Mouse (Mus musculus): ENCODE measurements at regions not wholly inside any gene's neighbourhood (a gene's known extent, or its start where the extent isn't known, plus 50 kb on each side); places are given as distances from the start of the nearest gene placed in this dataset.
A peak's percentile ranks its signal among the peaks of the same experiment; 100 is the strongest.

DNA sequence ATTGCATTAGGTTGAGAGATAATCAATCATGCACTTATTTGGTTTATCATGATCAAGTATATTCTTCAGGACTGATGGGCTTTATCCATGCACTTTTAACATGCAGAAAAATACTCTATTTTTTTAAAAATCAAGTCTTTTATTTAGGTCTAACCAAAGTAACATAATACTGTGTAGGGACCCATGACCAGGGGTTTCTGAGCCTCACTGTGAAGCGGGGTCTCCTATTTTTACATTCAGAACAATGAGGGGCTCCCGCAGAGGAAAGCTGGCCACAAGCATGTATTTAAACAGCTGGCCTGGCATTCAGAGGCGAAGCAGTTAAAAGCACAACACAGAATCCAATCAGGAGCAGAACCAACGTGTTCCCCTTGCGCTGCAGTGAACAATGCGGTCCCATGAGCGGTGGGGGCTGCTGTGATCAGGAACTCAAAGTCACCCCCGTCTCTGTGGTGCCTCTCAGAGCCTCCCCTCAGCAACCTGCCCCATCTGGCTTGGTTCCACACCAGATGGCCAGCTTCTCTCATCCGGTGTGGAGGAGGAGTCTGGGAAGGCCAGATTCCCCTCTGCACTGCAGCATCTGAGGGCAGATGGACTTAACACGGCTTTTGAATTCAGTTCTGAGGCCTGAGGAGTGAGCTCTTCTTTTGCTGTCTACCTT is 63.2 kb upstream of the Ubl3 start:
- H3K9me3 ChIP-seq (replicated peaks; ENCODE audit: control insufficient read depth, insufficient read depth, low read length, poor library complexity, severe bottlenecking), result no peaks in the 10 kb centered on the region
- H3K27me3 ChIP-seq (ENCODE audit: control insufficient read depth, insufficient read depth, low read length, poor library complexity, severe bottlenecking), result no peaks in the 10 kb centered on the region
- H3K4me1 ChIP-seq (ENCODE audit: control insufficient read depth, insufficient read depth, low read length), result no peaks in the 10 kb centered on the region
- H3K9ac ChIP-seq (ENCODE audit: low read depth, poor library complexity, severe bottlenecking), result no peak overlapping the region
- H3K27ac ChIP-seq (ENCODE audit: insufficient read depth, low read length), result no peak overlapping the region
- no peak overlapping the region for H3K4me3 ChIP-seq (ENCODE audit: low read depth, low read length)
- 0 out of 2 replicates have a peak, but pooled peaks have one; percentile 29 for TF ChIP-seq EP300 (IDR thresholded peaks at IDR 0.05; ENCODE audit: insufficient read depth, low read depth, low read length)
- no peak for TF ChIP-seq POLR2A (IDR thresholded peaks at IDR 0.05; ENCODE audit: insufficient read depth, low read length)
- H3K36me3 ChIP-seq (ENCODE audit: control insufficient read depth, insufficient read depth, low read length, poor library complexity, severe bottlenecking), result no peaks in the 10 kb centered on the region

DNA sequence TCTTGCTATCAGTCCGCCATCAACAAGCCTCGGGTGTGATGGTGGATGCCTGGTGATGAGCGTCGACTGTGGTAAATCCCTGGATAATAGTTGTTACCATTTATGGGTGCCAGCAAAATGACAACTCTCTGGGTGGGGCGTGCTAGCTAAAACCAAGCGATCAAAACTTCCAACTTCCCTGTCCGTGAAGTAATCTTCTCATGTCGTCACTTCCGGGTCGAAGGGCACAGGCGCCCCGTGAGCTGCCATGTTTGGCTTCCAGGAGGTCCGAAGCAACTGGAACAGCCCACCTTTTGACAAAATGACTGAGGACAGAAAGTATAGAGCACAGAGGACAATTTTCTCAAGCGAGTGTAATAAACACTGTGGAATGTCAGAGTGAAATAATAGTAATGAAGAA is 62.5 kb upstream of the Ubl3 start:
- no peak overlapping the region for H3K4me3 ChIP-seq (ENCODE audit: low read depth, low read length)
- TF ChIP-seq EP300 (IDR thresholded peaks at IDR 0.05; ENCODE audit: insufficient read depth, low read depth, low read length) (no peak), POLR2A (IDR thresholded peaks at IDR 0.05; ENCODE audit: insufficient read depth, low read length) (no peak), CTCF (IDR thresholded peaks at IDR 0.05; ENCODE audit: low read depth, low read length) (no peak)
- H3K9ac ChIP-seq (ENCODE audit: low read depth, poor library complexity, severe bottlenecking), result no peak overlapping the region
- no peaks in the 10 kb centered on the region for H3K27me3 ChIP-seq (ENCODE audit: control insufficient read depth, insufficient read depth, low read length, poor library complexity, severe bottlenecking)
- H3K27ac ChIP-seq (ENCODE audit: insufficient read depth, low read length), result no peak overlapping the region
- H3K36me3 ChIP-seq (ENCODE audit: control insufficient read depth, insufficient read depth, low read length, poor library complexity, severe bottlenecking), result no peaks in the 10 kb centered on the region
- H3K4me1 ChIP-seq (ENCODE audit: control insufficient read depth, insufficient read depth, low read length), result no peaks in the 10 kb centered on the region
- H3K9me3 ChIP-seq (replicated peaks; ENCODE audit: control insufficient read depth, insufficient read depth, low read length, poor library complexity, severe bottlenecking), result no peaks in the 10 kb centered on the region

DNA sequence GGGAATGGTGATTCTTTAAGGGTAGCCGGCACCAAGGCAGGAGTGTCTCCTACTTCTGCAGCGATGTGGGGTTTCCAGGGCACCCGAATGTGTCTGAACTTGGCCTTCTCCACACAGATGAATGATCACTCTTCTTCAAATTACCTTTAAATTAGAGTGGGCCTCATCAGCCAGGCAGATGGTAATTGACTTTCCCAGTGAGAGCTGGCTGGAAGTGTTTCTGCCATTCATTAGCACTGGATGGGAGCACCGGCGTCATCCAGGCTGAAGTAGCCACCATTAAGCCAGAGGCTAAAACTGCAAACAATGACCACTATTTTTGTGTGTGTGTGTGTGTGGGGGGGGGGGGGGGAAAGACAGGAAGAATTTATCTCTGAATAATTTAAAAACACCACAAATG is 58.7 kb upstream of the Ubl3 start:
- Histone ChIP-seq H3K4me1 (ENCODE audit: control insufficient read depth, insufficient read depth, low read length) (no peaks in the 10 kb centered on the region), H3K4me3 (ENCODE audit: low read depth, low read length) (no peak overlapping the region), H3K36me3 (ENCODE audit: control insufficient read depth, insufficient read depth, low read length, poor library complexity, severe bottlenecking) (no peaks in the 10 kb centered on the region), H3K27me3 (ENCODE audit: control insufficient read depth, insufficient read depth, low read length, poor library complexity, severe bottlenecking) (no peaks in the 10 kb centered on the region), H3K27ac (ENCODE audit: insufficient read depth, low read length) (no peak overlapping the region), H3K9ac (ENCODE audit: low read depth, poor library complexity, severe bottlenecking) (no peak overlapping the region), H3K9me3 (replicated peaks; ENCODE audit: control insufficient read depth, insufficient read depth, low read length, poor library complexity, severe bottlenecking) (no peaks in the 10 kb centered on the region)
- no peak for TF ChIP-seq CTCF (IDR thresholded peaks at IDR 0.05; ENCODE audit: low read depth, low read length)
- no peak for TF ChIP-seq POLR2A (IDR thresholded peaks at IDR 0.05; ENCODE audit: insufficient read depth, low read length)
- TF ChIP-seq EP300 (IDR thresholded peaks at IDR 0.05; ENCODE audit: insufficient read depth, low read depth, low read length), result no peak

DNA sequence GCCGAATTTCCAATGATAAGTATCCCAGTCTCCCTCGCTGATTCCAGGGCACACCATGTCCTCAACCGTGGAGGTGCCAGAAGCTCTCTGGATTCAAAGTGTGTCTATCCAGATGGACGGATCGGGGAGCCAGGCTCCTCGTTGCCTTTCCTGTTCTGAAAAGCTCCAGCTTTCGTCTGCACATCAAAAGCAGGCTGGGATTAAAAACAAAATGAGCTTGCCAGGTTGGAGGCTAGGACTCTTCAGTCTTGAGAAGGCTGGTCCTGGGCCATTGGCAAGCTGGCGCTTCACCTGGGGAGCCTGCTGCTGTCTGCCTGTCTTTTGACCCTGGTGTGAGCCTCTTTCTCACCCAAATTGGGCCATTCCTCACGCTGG is 56.9 kb upstream of the Ubl3 start:
- H3K27ac ChIP-seq (ENCODE audit: insufficient read depth, low read length), result no peak overlapping the region
- no peaks in the 10 kb centered on the region for H3K9me3 ChIP-seq (replicated peaks; ENCODE audit: control insufficient read depth, insufficient read depth, low read length, poor library complexity, severe bottlenecking)
- H3K36me3 ChIP-seq (ENCODE audit: control insufficient read depth, insufficient read depth, low read length, poor library complexity, severe bottlenecking), result no peaks in the 10 kb centered on the region
- TF ChIP-seq CTCF (IDR thresholded peaks at IDR 0.05; ENCODE audit: low read depth, low read length) (no peak), EP300 (IDR thresholded peaks at IDR 0.05; ENCODE audit: insufficient read depth, low read depth, low read length) (no peak), POLR2A (IDR thresholded peaks at IDR 0.05; ENCODE audit: insufficient read depth, low read length) (no peak)
- H3K9ac ChIP-seq (ENCODE audit: low read depth, poor library complexity, severe bottlenecking), result no peak overlapping the region
- H3K4me1 ChIP-seq (ENCODE audit: control insufficient read depth, insufficient read depth, low read length), result no peaks in the 10 kb centered on the region
- no peak overlapping the region for H3K4me3 ChIP-seq (ENCODE audit: low read depth, low read length)
- no peaks in the 10 kb centered on the region for H3K27me3 ChIP-seq (ENCODE audit: control insufficient read depth, insufficient read depth, low read length, poor library complexity, severe bottlenecking)

DNA sequence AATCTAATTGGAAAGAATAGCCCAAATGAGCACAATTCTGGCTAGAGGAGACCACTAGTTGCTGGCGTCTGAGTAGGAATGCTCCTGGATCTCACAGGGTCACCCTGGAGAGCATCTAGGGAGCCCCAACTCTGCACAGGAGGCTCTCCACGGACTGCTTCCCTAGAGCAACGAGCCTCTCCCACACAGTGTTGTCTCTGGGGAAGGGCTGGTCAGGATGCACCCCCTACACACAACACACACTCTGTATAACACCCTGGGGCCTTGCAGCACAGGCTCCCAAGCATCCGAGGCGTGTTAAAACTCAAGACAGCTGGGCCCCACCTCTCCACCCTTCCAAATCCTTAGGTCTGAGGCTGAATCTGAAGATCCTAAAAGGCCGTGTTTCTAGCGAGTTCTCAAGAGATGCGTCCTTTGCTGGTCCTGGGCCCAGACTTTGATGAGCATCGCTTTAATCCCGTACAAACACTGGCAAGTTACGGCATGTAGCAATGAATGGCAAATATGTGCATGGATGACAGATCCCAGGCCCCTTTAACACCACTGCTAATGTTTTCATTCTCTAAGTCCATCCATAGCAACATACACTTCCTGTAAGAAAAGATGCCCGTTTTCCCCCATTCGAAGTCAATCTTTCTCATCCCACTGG is 56.4 kb upstream of the Ubl3 start:
- Histone ChIP-seq H3K4me1 (ENCODE audit: control insufficient read depth, insufficient read depth, low read length) (no peaks in the 10 kb centered on the region), H3K9me3 (replicated peaks; ENCODE audit: control insufficient read depth, insufficient read depth, low read length, poor library complexity, severe bottlenecking) (no peaks in the 10 kb centered on the region), H3K27ac (ENCODE audit: insufficient read depth, low read length) (no peak overlapping the region), H3K9ac (ENCODE audit: low read depth, poor library complexity, severe bottlenecking) (no peak overlapping the region), H3K4me3 (ENCODE audit: low read depth, low read length) (no peak overlapping the region), H3K36me3 (ENCODE audit: control insufficient read depth, insufficient read depth, low read length, poor library complexity, severe bottlenecking) (no peaks in the 10 kb centered on the region), H3K27me3 (ENCODE audit: control insufficient read depth, insufficient read depth, low read length, poor library complexity, severe bottlenecking) (no peaks in the 10 kb centered on the region)
- TF ChIP-seq EP300 (IDR thresholded peaks at IDR 0.05; ENCODE audit: insufficient read depth, low read depth, low read length) (no peak), CTCF (IDR thresholded peaks at IDR 0.05; ENCODE audit: low read depth, low read length) (no peak), POLR2A (IDR thresholded peaks at IDR 0.05; ENCODE audit: insufficient read depth, low read length) (no peak)

DNA sequence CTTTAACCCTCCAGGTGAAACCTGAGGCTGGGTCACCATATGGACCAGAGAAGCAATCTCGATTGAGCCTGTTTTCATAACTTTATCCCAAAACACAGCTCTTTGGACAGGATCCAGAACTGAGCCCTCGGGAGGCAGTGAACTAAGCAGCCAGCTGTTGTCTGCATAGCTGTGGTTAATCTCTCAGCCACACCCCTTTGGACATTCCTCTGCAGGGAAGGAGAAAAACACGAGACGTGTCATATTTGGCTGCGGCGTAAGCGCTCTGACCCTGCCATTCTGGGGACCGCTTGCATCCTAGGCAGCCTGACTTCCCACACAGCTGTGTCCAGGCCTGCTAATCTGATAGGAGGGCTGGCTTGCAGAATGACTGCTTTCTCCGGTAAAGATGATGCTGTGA is 55.6 kb upstream of the Ubl3 start:
- H3K9me3 ChIP-seq (replicated peaks; ENCODE audit: control insufficient read depth, insufficient read depth, low read length, poor library complexity, severe bottlenecking), result no peaks in the 10 kb centered on the region
- no peak for TF ChIP-seq POLR2A (IDR thresholded peaks at IDR 0.05; ENCODE audit: insufficient read depth, low read length)
- no peak for TF ChIP-seq EP300 (IDR thresholded peaks at IDR 0.05; ENCODE audit: insufficient read depth, low read depth, low read length)
- TF ChIP-seq CTCF (IDR thresholded peaks at IDR 0.05; ENCODE audit: low read depth, low read length), result no peak
- no peak overlapping the region for H3K9ac ChIP-seq (ENCODE audit: low read depth, poor library complexity, severe bottlenecking)
- no peaks in the 10 kb centered on the region for H3K27me3 ChIP-seq (ENCODE audit: control insufficient read depth, insufficient read depth, low read length, poor library complexity, severe bottlenecking)
- no peaks in the 10 kb centered on the region for H3K36me3 ChIP-seq (ENCODE audit: control insufficient read depth, insufficient read depth, low read length, poor library complexity, severe bottlenecking)
- no peaks in the 10 kb centered on the region for H3K4me1 ChIP-seq (ENCODE audit: control insufficient read depth, insufficient read depth, low read length)
- no peak overlapping the region for H3K4me3 ChIP-seq (ENCODE audit: low read depth, low read length)
- no peak overlapping the region for H3K27ac ChIP-seq (ENCODE audit: insufficient read depth, low read length)

Measured in ES-Bruce4 (cell line).